Mouse (Mus musculus): ENCODE data around the gene Hrh1. TPM values are rescaled to one million over a fixed set of nuclear protein-coding genes. Genes with fewer than 3 reads are reported as not detected.

Hrh1 gene
- polyA plus RNA-seq, 1 experiment = not detected

GRCm38 (mm10) chr6:114434524-114434923, 36.8 kb downstream of the Hrh1 start:
- WGBS = 79% methylated on average over 5 of the region's 5 CpGs

GRCm38 (mm10) chr6:114440302-114440701, 42.6 kb downstream of the Hrh1 start:
- Histone ChIP-seq H3K4me1 (ENCODE audit: control insufficient read depth, insufficient read depth, low read length) (no peaks in the 10 kb centered on the region), H3K27ac (ENCODE audit: control insufficient read depth, insufficient read depth, low read depth, low read length, poor library complexity) (no peak overlapping the region), H3K4me3 (replicated peaks; ENCODE audit: control insufficient read depth, low read depth, low read length) (no peak overlapping the region)
- no peak for TF ChIP-seq POLR2A (IDR thresholded peaks at IDR 0.05; ENCODE audit: borderline replicate concordance, control insufficient read depth, low read depth, low read length)
- WGBS = 46% methylated on average over 2 of the region's 2 CpGs

More at GRCm38 (mm10) chr6:114434524-114434923, 36.8 kb downstream of the Hrh1 start:
- H3K4me3 ChIP-seq (replicated peaks; ENCODE audit: control insufficient read depth, low read depth, low read length) = no peak overlapping the region
- no peak overlapping the region for H3K27ac ChIP-seq (ENCODE audit: control insufficient read depth, insufficient read depth, low read depth, low read length, poor library complexity)
- TF ChIP-seq CTCF (IDR thresholded peaks at IDR 0.05; ENCODE audit: control insufficient read depth, insufficient read depth, low read length) (no peak), POLR2A (IDR thresholded peaks at IDR 0.05; ENCODE audit: borderline replicate concordance, control insufficient read depth, low read depth, low read length) (no peak)
- H3K4me1 ChIP-seq (ENCODE audit: control insufficient read depth, insufficient read depth, low read length) = no peaks in the 10 kb centered on the region

GRCm38 (mm10) chr6:114440788-114441453, 43.2 kb downstream of the Hrh1 start:
- TF ChIP-seq POLR2A (IDR thresholded peaks at IDR 0.05; ENCODE audit: borderline replicate concordance, control insufficient read depth, low read depth, low read length) = no peak
- TF ChIP-seq CTCF (IDR thresholded peaks at IDR 0.05; ENCODE audit: control insufficient read depth, insufficient read depth, low read length) = no peak
- Histone ChIP-seq H3K4me1 (ENCODE audit: control insufficient read depth, insufficient read depth, low read length) (no peaks in the 10 kb centered on the region), H3K27ac (ENCODE audit: control insufficient read depth, insufficient read depth, low read depth, low read length, poor library complexity) (no peak overlapping the region), H3K4me3 (replicated peaks; ENCODE audit: control insufficient read depth, low read depth, low read length) (no peak overlapping the region)
- WGBS = 70% methylated on average over 10 of the region's 10 CpGs

GRCm38 (mm10) chr6:114444247-114444844, 46.6 kb downstream of the Hrh1 start:
- 86% methylated on average over 1 of the region's 1 CpGs for WGBS
- Histone ChIP-seq H3K27ac (ENCODE audit: control insufficient read depth, insufficient read depth, low read depth, low read length, poor library complexity) (no peak overlapping the region), H3K4me1 (ENCODE audit: control insufficient read depth, insufficient read depth, low read length) (no peaks in the 10 kb centered on the region), H3K4me3 (replicated peaks; ENCODE audit: control insufficient read depth, low read depth, low read length) (no peak overlapping the region)
- TF ChIP-seq POLR2A (IDR thresholded peaks at IDR 0.05; ENCODE audit: borderline replicate concordance, control insufficient read depth, low read depth, low read length) (no peak), CTCF (IDR thresholded peaks at IDR 0.05; ENCODE audit: control insufficient read depth, insufficient read depth, low read length) (no peak)

- no peak for TF ChIP-seq POLR2A (IDR thresholded peaks at IDR 0.05; ENCODE audit: borderline replicate concordance, control insufficient read depth, low read depth, low read length)
- no peak for TF ChIP-seq CTCF (IDR thresholded peaks at IDR 0.05; ENCODE audit: control insufficient read depth, insufficient read depth, low read length)
- 41% methylated on average over 3 of the region's 3 CpGs for WGBS
- no peak overlapping the region for H3K27ac ChIP-seq (ENCODE audit: control insufficient read depth, insufficient read depth, low read depth, low read length, poor library complexity)
- no peaks in the 10 kb centered on the region for H3K4me1 ChIP-seq (ENCODE audit: control insufficient read depth, insufficient read depth, low read length)
- H3K4me3 ChIP-seq (replicated peaks; ENCODE audit: control insufficient read depth, low read depth, low read length) = no peak overlapping the region
Measured at GRCm38 (mm10) chr6:114444976-114445375, 47.2 kb downstream of the Hrh1 start.

- H3K4me3 ChIP-seq (replicated peaks; ENCODE audit: control insufficient read depth, low read depth, low read length) = no peak overlapping the region
- H3K4me1 ChIP-seq (ENCODE audit: control insufficient read depth, insufficient read depth, low read length) = no peaks in the 10 kb centered on the region
- no peak overlapping the region for H3K27ac ChIP-seq (ENCODE audit: control insufficient read depth, insufficient read depth, low read depth, low read length, poor library complexity)
- TF ChIP-seq POLR2A (IDR thresholded peaks at IDR 0.05; ENCODE audit: borderline replicate concordance, control insufficient read depth, low read depth, low read length) (no peak), CTCF (IDR thresholded peaks at IDR 0.05; ENCODE audit: control insufficient read depth, insufficient read depth, low read length) (no peak)
- 56% methylated on average over 9 of the region's 9 CpGs for WGBS
Measured at GRCm38 (mm10) chr6:114448888-114449287, 51.2 kb downstream of the Hrh1 start.

GRCm38 (mm10) chr6:114455267-114455666, 57.5 kb downstream of the Hrh1 start:
- 83% methylated on average over 4 of the region's 4 CpGs for WGBS
- no peak overlapping the region for H3K4me3 ChIP-seq (replicated peaks; ENCODE audit: control insufficient read depth, low read depth, low read length)
- no peak for TF ChIP-seq CTCF (IDR thresholded peaks at IDR 0.05; ENCODE audit: control insufficient read depth, insufficient read depth, low read length)
- TF ChIP-seq POLR2A (IDR thresholded peaks at IDR 0.05; ENCODE audit: borderline replicate concordance, control insufficient read depth, low read depth, low read length) = no peak

GRCm38 (mm10) chr6:114456255-114457042, 58.7 kb downstream of the Hrh1 start:
- Histone ChIP-seq H3K4me1 (ENCODE audit: control insufficient read depth, insufficient read depth, low read length) (no peaks in the 10 kb centered on the region), H3K27ac (ENCODE audit: control insufficient read depth, insufficient read depth, low read depth, low read length, poor library complexity) (no peak overlapping the region), H3K4me3 (replicated peaks; ENCODE audit: control insufficient read depth, low read depth, low read length) (no peak overlapping the region)
- TF ChIP-seq POLR2A (IDR thresholded peaks at IDR 0.05; ENCODE audit: borderline replicate concordance, control insufficient read depth, low read depth, low read length) = no peak
- no peak for TF ChIP-seq CTCF (IDR thresholded peaks at IDR 0.05; ENCODE audit: control insufficient read depth, insufficient read depth, low read length)
- WGBS = 66% methylated on average over 12 of the region's 12 CpGs

More at GRCm38 (mm10) chr6:114455267-114455666, 57.5 kb downstream of the Hrh1 start:
- Histone ChIP-seq H3K4me1 (ENCODE audit: control insufficient read depth, insufficient read depth, low read length) (no peaks in the 10 kb centered on the region), H3K27ac (ENCODE audit: control insufficient read depth, insufficient read depth, low read depth, low read length, poor library complexity) (no peak overlapping the region)

Measured in bone marrow, adult 2 months (tissue).